Mouse (Mus musculus) midbrain, embryonic 11.5 days (tissue): Measurements from ENCODE around the gene Prickle3. TPM values are rescaled to one million over a fixed set of nuclear protein-coding genes. Genes with fewer than 3 reads are reported as not detected.

Experiments used
- ATAC-seq: fragments of 200-750 bp; cut with Nextera tagmentation; 2 replicates; pipeline ENCODE4 v1.8.0; 2017; ENCODE audit warnings: moderate TSS enrichment, moderate library complexity; ENCODE audit not compliant: low FRiP score
- DNase-seq: peaks from one replicate; pipeline ENCODE4 v3.0.0; 2015; ENCODE audit warnings: low spot score; ENCODE audit errors: missing footprints
- H3K27ac ChIP-seq: fragments of 300-500 bp; sonication (generic); 2 replicates; pipeline ENCODE4 v1.5.1; 2014; ENCODE audit warnings: low read depth, low read length
- H3K27me3 ChIP-seq: fragments of 300-500 bp; sonication (generic); 2 replicates; pipeline ENCODE4 v1.6.1; 2014; ENCODE audit warnings: mild to moderate bottlenecking, low read length, moderate library complexity, mixed read lengths; ENCODE audit not compliant: control insufficient read depth, insufficient read depth
- H3K36me3 ChIP-seq: fragments of 300-500 bp; sonication (generic); 2 replicates; pipeline ENCODE4 v1.6.1; 2014; ENCODE audit warnings: mild to moderate bottlenecking, low read length, moderate library complexity, mixed read lengths; ENCODE audit not compliant: control insufficient read depth, insufficient read depth
- H3K4me1 ChIP-seq: fragments of 300-500 bp; sonication (generic); 2 replicates; pipeline ENCODE4 v1.6.1; 2014; ENCODE audit warnings: low read length; ENCODE audit not compliant: control insufficient read depth, insufficient read depth
- H3K4me2 ChIP-seq: fragments of 300-500 bp; sonication (generic); 2 replicates; pipeline ENCODE4 v1.6.1; 2014; ENCODE audit warnings: mild to moderate bottlenecking, moderate library complexity
- H3K4me3 ChIP-seq: fragments of 300-500 bp; sonication (generic); 2 replicates; pipeline ENCODE4 v1.5.1; 2014; ENCODE audit warnings: low read depth, low read length
- H3K9ac ChIP-seq: fragments of 300-500 bp; sonication (generic); 2 replicates; pipeline ENCODE4 v1.6.1; 2014; ENCODE audit warnings: low read length
- H3K9me3 ChIP-seq: fragments of 300-500 bp; sonication (generic); 2 replicates; pipeline ENCODE4 v1.6.1; 2016; ENCODE audit warnings: low read length; ENCODE audit not compliant: control insufficient read depth
- WGBS: fragments of 180-500 bp; shearing (Covaris S2); extraction: QIAGEN DNeasy Blood & Tissue Kit; methylation state at CpG from one replicate; pipeline ENCODE4 v1.1.7; 2014; 5-methylcytosine and 5-hydroxymethylcytosine counted together
- polyA plus RNA-seq: library from polyadenylated mRNA; unstranded; fragments of >200 nt; fragmentation: Nextera tagmentation; extraction: Ambion mirVana; gene quantifications from 2 replicates; pipeline ENCODE4 v1.2.1, GENCODE M21; 2014

The Prickle3 gene
- polyA plus RNA-seq, 1 experiment from 2014 or later = 2.2 TPM

- H3K4me2 ChIP-seq = no peak overlapping the region
- no peak overlapping the region for H3K27ac ChIP-seq
- 75% methylated on average over 21 of the region's 21 CpGs for WGBS
- no peaks in the 10 kb centered on the region for H3K27me3 ChIP-seq
- no peaks in the 10 kb centered on the region for H3K36me3 ChIP-seq
- no peaks in the 10 kb centered on the region for H3K9me3 ChIP-seq
- no peaks in the 10 kb centered on the region for H3K4me1 ChIP-seq
- no peak overlapping the region for H3K9ac ChIP-seq
- H3K4me3 ChIP-seq = no peak overlapping the region
- ATAC-seq (no peak), DNase-seq (no peak)
Observed at GRCm38 (mm10) chrX:7665739-7666502, 8.9 kb downstream of the Prickle3 start.

GRCm38 (mm10) chrX:7670390-7670881 is 13.4 kb downstream of the Prickle3 start:
- Histone ChIP-seq H3K27me3 (no peaks in the 10 kb centered on the region), H3K9me3 (no peaks in the 10 kb centered on the region), H3K4me2 (peak overlapping the region; percentile 48), H3K4me1 (no peaks in the 10 kb centered on the region), H3K9ac (peak overlapping the region; percentile 42), H3K27ac (no peak overlapping the region), H3K4me3 (peak overlapping the region; percentile 34), H3K36me3 (no peaks in the 10 kb centered on the region)
- peak; percentile 83 for ATAC-seq
- WGBS = 16% methylated on average over 17 of the region's 19 CpGs
- peak; percentile 87 for DNase-seq

- DNase-seq (peak; percentile 87), ATAC-seq (peak; percentile 59; the same call in 1 of the 2 replicates)
- H3K36me3 ChIP-seq = no peaks in the 10 kb centered on the region
- 26% methylated on average over 31 of the region's 36 CpGs for WGBS
- H3K4me1 ChIP-seq = no peaks in the 10 kb centered on the region
- H3K9me3 ChIP-seq = no peaks in the 10 kb centered on the region
- H3K4me3 ChIP-seq = peak within 1 kb of the TSS; percentile 34
- peak within 1 kb of the TSS; percentile 42 for H3K9ac ChIP-seq
- peak within 1 kb of the TSS; percentile 48 for H3K4me2 ChIP-seq
- H3K27me3 ChIP-seq = no peaks in the 10 kb centered on the region
- H3K27ac ChIP-seq = no peak within 1 kb of the TSS
Observed at GRCm38 (mm10) chrX:7670921-7671623, 14.0 kb downstream of the Prickle3 start, which contains the start of gene Plp2. Gene Plp2, minus strand, starts transcription at chrX:7671390.

- no peak overlapping the region for H3K27ac ChIP-seq
- 50% methylated on average over 6 of the region's 6 CpGs for WGBS
- H3K4me3 ChIP-seq = no peak overlapping the region
- DNase-seq (no peak), ATAC-seq (no peak)
- no peaks in the 10 kb centered on the region for H3K36me3 ChIP-seq
- H3K27me3 ChIP-seq = no peaks in the 10 kb centered on the region
- no peaks in the 10 kb centered on the region for H3K4me1 ChIP-seq
- no peak overlapping the region for H3K4me2 ChIP-seq
- H3K9ac ChIP-seq = no peak overlapping the region
- H3K9me3 ChIP-seq = no peaks in the 10 kb centered on the region
Observed at GRCm38 (mm10) chrX:7672739-7673138, 15.7 kb downstream of the Prickle3 start.

GRCm38 (mm10) chrX:7673578-7674281 is 16.7 kb downstream of the Prickle3 start:
- Histone ChIP-seq H3K36me3 (no peaks in the 10 kb centered on the region), H3K4me3 (no peak overlapping the region), H3K27ac (no peak overlapping the region), H3K9me3 (no peaks in the 10 kb centered on the region), H3K4me1 (no peaks in the 10 kb centered on the region), H3K9ac (no peak overlapping the region), H3K27me3 (no peaks in the 10 kb centered on the region), H3K4me2 (no peak overlapping the region)
- no peak for ATAC-seq
- 35% methylated on average over 12 of the region's 12 CpGs for WGBS
- DNase-seq = no peak

GRCm38 (mm10) chrX:7674284-7675000 is 17.4 kb downstream of the Prickle3 start:
- Histone ChIP-seq H3K27ac (no peak overlapping the region), H3K4me3 (no peak overlapping the region), H3K9ac (no peak overlapping the region), H3K9me3 (no peaks in the 10 kb centered on the region), H3K4me1 (no peaks in the 10 kb centered on the region), H3K27me3 (no peaks in the 10 kb centered on the region), H3K4me2 (peak overlapping the region; percentile 22), H3K36me3 (no peaks in the 10 kb centered on the region)
- WGBS = 39% methylated on average over 28 of the region's 28 CpGs
- peak; percentile 81 for DNase-seq
- ATAC-seq = no peak

- no peaks in the 10 kb centered on the region for H3K36me3 ChIP-seq
- 39% methylated on average over 10 of the region's 10 CpGs for WGBS
- no peaks in the 10 kb centered on the region for H3K9me3 ChIP-seq
- no peak overlapping the region for H3K27ac ChIP-seq
- H3K4me1 ChIP-seq = no peaks in the 10 kb centered on the region
- H3K9ac ChIP-seq = no peak overlapping the region
- H3K4me3 ChIP-seq = no peak overlapping the region
- no peak for ATAC-seq
- peak overlapping the region; percentile 22 for H3K4me2 ChIP-seq
- no peak for DNase-seq
- no peaks in the 10 kb centered on the region for H3K27me3 ChIP-seq
Observed at GRCm38 (mm10) chrX:7675001-7675380, 17.9 kb downstream of the Prickle3 start.

GRCm38 (mm10) chrX:7678986-7679385 is 21.9 kb downstream of the Prickle3 start:
- H3K4me1 ChIP-seq = no peaks in the 10 kb centered on the region
- H3K27ac ChIP-seq = no peak overlapping the region
- no peak overlapping the region for H3K4me2 ChIP-seq
- no peaks in the 10 kb centered on the region for H3K27me3 ChIP-seq
- ATAC-seq (no peak), DNase-seq (no peak)
- H3K9me3 ChIP-seq = no peaks in the 10 kb centered on the region
- H3K9ac ChIP-seq = no peak overlapping the region
- no peak overlapping the region for H3K4me3 ChIP-seq
- 37% methylated on average over 3 of the region's 3 CpGs for WGBS
- H3K36me3 ChIP-seq = no peaks in the 10 kb centered on the region
